Mouse (Mus musculus) myocyte (in vitro differentiated cells): ENCODE data around the gene Gm20388. TPM values are rescaled to one million over a fixed set of nuclear protein-coding genes. Genes with fewer than 3 reads are reported as not detected.

Experiments
- H3K27me3 ChIP-seq: one replicate; pipeline ENCODE4 v1.6.1; 2011; ENCODE audit not compliant: control insufficient read depth, insufficient read depth, insufficient read length
- H3K36me3 ChIP-seq: one replicate; pipeline ENCODE4 v1.6.1; 2011; ENCODE audit not compliant: control insufficient read depth, insufficient read depth
- H3K4me2 ChIP-seq: one replicate; pipeline ENCODE4 v1.6.1; 2011; ENCODE audit warnings: low read depth, control low read depth
- H3K4me3 ChIP-seq: one replicate; pipeline ENCODE4 v1.5.1; 2011; ENCODE audit warnings: mild to moderate bottlenecking, control low read depth, moderate library complexity
- H3K79me2 ChIP-seq: one replicate; pipeline ENCODE4 v1.6.1; 2011; ENCODE audit not compliant: control insufficient read depth, insufficient read depth
- H3ac ChIP-seq: one replicate; pipeline ENCODE4 v1.6.1; 2011; ENCODE audit not compliant: control insufficient read depth, insufficient read length
- CEBPB ChIP-seq: IDR thresholded peaks from 2 replicates; pipeline ENCODE4 v1.6.1; 2011; ENCODE audit warnings: mild to moderate bottlenecking, moderate library complexity; ENCODE audit not compliant: poor library complexity, insufficient read depth, severe bottlenecking
- E2F4 ChIP-seq: IDR thresholded peaks from one replicate; pipeline ENCODE4 v1.6.1; 2011; ENCODE audit warnings: mild to moderate bottlenecking, control low read depth, moderate library complexity; ENCODE audit not compliant: insufficient read depth
- MAX ChIP-seq: IDR thresholded peaks from one replicate; pipeline ENCODE4 v1.6.1; 2011; ENCODE audit warnings: low read depth, mild to moderate bottlenecking, control low read depth
- MYOD1 ChIP-seq, 3 experiments: IDR thresholded peaks; one replicate each; pipeline ENCODE4 v1.6.1; 2011; ENCODE audit warnings: control low read depth in 2 of 3, low read depth in 2 of 3, mild to moderate bottlenecking in 2 of 3, moderate library complexity in 1 of 3; ENCODE audit not compliant: insufficient read length in 2 of 3, control insufficient read depth in 1 of 3
- MYOG ChIP-seq, 3 experiments: IDR thresholded peaks; one replicate each; pipeline ENCODE4 v1.6.1; 2011; ENCODE audit warnings: control low read depth in 2 of 3, low read depth in 2 of 3, mild to moderate bottlenecking in 2 of 3; ENCODE audit not compliant: insufficient read length in 2 of 3, control insufficient read depth in 1 of 3, insufficient read depth in 1 of 3
- POLR2A ChIP-seq: IDR thresholded peaks from one replicate; pipeline ENCODE4 v1.6.1; 2011; ENCODE audit warnings: low read depth, mild to moderate bottlenecking, control low read depth, moderate library complexity; ENCODE audit not compliant: insufficient read length
- POLR2AphosphoS2 ChIP-seq: IDR thresholded peaks from one replicate; pipeline ENCODE4 v1.6.1; 2011; ENCODE audit warnings: low read depth, control low read depth; ENCODE audit not compliant: insufficient read length
- REST ChIP-seq: IDR thresholded peaks from one replicate; pipeline ENCODE4 v1.6.1; 2011; ENCODE audit warnings: mild to moderate bottlenecking, control low read depth, moderate library complexity; ENCODE audit not compliant: insufficient read depth, insufficient read length
- SRF ChIP-seq: IDR thresholded peaks from one replicate; pipeline ENCODE4 v1.6.1; 2011; ENCODE audit warnings: low read depth; ENCODE audit not compliant: control insufficient read depth, insufficient read length
- TCF12 ChIP-seq: IDR thresholded peaks from one replicate; pipeline ENCODE4 v1.6.1; 2011; ENCODE audit warnings: mild to moderate bottlenecking, control low read depth; ENCODE audit not compliant: poor library complexity, insufficient read depth, severe bottlenecking
- TCF3 ChIP-seq: IDR thresholded peaks from one replicate; pipeline ENCODE4 v1.6.1; 2011; ENCODE audit warnings: low read depth, control low read depth; ENCODE audit not compliant: insufficient read length
- USF1 ChIP-seq: IDR thresholded peaks from one replicate; pipeline ENCODE4 v1.6.1; 2011; ENCODE audit warnings: low read depth, mild to moderate bottlenecking, control low read depth, moderate library complexity
- polyA plus RNA-seq: library from polyadenylated mRNA; unstranded; fragments of >200 nt; fragmentation: generic; extraction: Trizol; gene quantifications from one replicate; pipeline ENCODE4 v1.2.1, GENCODE M21; 2012; ENCODE audit warnings: missing spikeins

The Gm20388 gene
- polyA plus RNA-seq, 1 experiment, result 15.3 TPM

DNA sequence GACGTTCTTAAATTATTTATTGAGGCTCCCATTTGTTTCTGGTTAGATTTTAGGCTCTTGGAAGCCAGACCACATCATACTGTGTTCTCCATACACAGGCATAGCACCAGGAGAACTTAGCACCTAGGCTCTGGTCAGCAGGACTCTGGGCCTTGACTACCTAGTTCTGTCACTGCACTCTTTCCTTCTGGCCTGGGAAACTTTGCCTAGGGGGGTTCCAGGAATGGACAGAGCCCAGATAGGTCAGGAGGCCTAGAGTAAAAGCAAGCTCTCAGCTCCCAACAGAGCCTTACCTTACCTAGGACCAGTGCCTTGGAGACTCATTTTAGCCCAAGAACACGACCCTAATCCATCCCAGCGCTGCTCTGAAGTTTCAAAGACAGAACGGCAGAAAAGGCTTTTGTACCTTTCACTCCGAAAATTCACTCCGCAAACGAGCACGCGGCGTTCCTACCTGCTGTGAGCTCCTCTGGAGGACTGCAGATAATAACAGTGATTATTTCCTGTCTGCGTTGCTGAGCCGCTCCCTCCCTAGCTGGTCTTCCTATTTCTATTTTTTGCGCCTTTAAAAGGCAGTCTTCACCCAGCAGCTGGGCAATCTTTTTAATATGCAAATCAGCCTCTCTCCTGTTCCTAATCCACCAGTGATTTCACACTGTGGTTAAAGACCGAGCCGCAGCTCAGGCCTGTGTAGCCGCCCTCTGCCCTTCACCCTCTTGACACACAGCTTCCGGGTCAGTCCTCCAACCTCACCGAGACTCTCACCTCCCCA lies 3843.1 kb downstream of the Gm20388 start:
- Histone ChIP-seq H3ac (no peak overlapping the region), H3K4me2 (peak overlapping the region; percentile 56), H3K36me3 (no peaks in the 10 kb centered on the region), H3K79me2 (no peaks in the 10 kb centered on the region), H3K27me3 (no peaks in the 10 kb centered on the region), H3K4me3 (no peak overlapping the region)
- no peak for TF ChIP-seq TCF12
- no peak for TF ChIP-seq USF1
- no peak for TF ChIP-seq MYOG (IDR thresholded peaks at IDR 0.05; ENCODE audit: control insufficient read depth in 1 of 3, insufficient read depth in 1 of 3, insufficient read length in 2 of 3, low read depth in 2 of 3)
- TF ChIP-seq POLR2A, result no peak
- TF ChIP-seq POLR2AphosphoS2, result no peak
- TF ChIP-seq E2F4, result no peak
- no peak for TF ChIP-seq SRF
- no peak for TF ChIP-seq MAX
- no peak for TF ChIP-seq TCF3
- TF ChIP-seq REST, result no peak

GRCm38 (mm10) chr8:123754538-123755431 lies 3844.1 kb downstream of the Gm20388 start:
- Histone ChIP-seq H3K36me3 (no peaks in the 10 kb centered on the region), H3K4me3 (no peak overlapping the region), H3K27me3 (no peaks in the 10 kb centered on the region), H3K79me2 (no peaks in the 10 kb centered on the region), H3K4me2 (no peak overlapping the region), H3ac (no peak overlapping the region)
- TF ChIP-seq MYOD1 (IDR thresholded peaks at IDR 0.05; ENCODE audit: control insufficient read depth in 1 of 3, insufficient read length in 2 of 3, low read depth in 2 of 3) (peak in 1 of 3 experiments; percentile 31), CEBPB (no peak)

DNA sequence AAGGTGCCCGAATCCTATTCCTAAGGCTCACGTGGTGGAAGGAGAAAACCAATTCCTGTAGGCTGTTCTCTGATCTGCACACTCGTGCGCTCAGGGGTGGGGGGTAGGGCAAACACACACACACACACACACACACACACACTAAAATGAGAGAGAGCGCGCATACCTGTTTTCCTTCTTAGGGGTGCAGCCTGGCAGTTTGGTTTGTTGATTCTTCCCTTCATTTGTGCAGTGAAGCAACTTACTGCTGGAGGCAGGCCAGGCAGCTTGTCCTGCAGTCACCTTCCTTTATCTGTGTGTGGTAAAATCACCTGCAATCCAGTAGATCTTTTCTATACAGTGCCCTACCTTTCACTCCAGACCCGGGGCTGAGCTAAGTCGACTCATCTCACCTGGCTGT lies 3846.3 kb downstream of the Gm20388 start:
- H3K4me2 ChIP-seq, result no peak overlapping the region
- H3ac ChIP-seq, result no peak overlapping the region
- no peak overlapping the region for H3K4me3 ChIP-seq
- H3K79me2 ChIP-seq, result no peaks in the 10 kb centered on the region
- TF ChIP-seq REST (no peak), SRF (no peak), MAX (no peak)
- no peaks in the 10 kb centered on the region for H3K27me3 ChIP-seq
- no peaks in the 10 kb centered on the region for H3K36me3 ChIP-seq

DNA sequence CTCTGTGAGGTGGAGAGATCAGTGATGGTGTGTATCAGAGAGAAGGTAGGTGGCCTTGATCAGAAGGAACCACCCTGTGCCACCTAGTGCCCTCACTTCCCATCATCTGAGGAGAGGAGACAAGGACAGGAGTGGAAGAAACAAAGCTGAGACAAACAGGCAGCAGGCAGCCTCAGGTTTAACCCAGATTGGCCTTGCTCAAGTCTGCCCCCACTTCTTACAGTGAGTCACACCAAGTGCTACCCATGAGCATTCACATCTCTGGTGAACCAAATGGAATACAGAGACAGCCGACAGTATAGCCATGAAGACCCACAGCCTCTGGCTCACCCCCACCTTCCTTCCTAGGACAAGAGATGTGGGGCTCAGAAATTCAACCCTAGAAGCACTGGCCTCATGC lies 3848.3 kb downstream of the Gm20388 start:
- H3K4me2 ChIP-seq, result no peak overlapping the region
- no peaks in the 10 kb centered on the region for H3K79me2 ChIP-seq
- H3ac ChIP-seq, result no peak overlapping the region
- no peak overlapping the region for H3K4me3 ChIP-seq
- no peaks in the 10 kb centered on the region for H3K36me3 ChIP-seq
- H3K27me3 ChIP-seq, result no peaks in the 10 kb centered on the region
- TF ChIP-seq POLR2A (no peak), TCF3 (no peak), POLR2AphosphoS2 (no peak), SRF (no peak), CEBPB (no peak), TCF12 (no peak), MAX (no peak), USF1 (no peak), MYOG (IDR thresholded peaks at IDR 0.05; ENCODE audit: control insufficient read depth in 1 of 3, insufficient read depth in 1 of 3, insufficient read length in 2 of 3, low read depth in 2 of 3) (no peak)

DNA sequence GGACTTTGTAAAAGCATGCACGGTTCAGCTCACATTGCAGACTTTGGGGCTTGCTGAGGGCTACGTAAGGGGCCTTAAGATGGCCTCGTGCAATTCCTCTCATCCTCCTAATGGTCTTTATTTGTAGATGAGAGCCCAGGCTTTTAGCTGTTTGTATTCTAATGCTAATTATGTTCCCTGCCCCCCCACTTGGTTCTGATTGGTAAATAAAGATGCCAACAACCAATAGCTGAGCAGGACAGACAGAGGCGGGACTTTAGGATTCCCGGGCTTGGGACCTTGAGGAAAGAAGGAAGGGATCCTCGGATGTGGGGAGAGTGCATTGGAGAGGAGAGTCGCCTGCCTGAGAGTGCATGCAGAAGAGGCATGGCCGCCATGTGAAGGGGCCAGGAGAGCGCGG lies 3849.3 kb downstream of the Gm20388 start:
- Histone ChIP-seq H3ac (no peak overlapping the region), H3K27me3 (no peaks in the 10 kb centered on the region), H3K4me3 (no peak overlapping the region), H3K4me2 (no peak overlapping the region), H3K79me2 (no peaks in the 10 kb centered on the region), H3K36me3 (no peaks in the 10 kb centered on the region)
- TF ChIP-seq E2F4, result no peak
- TF ChIP-seq SRF, result no peak
- TF ChIP-seq USF1, result no peak
- TF ChIP-seq MYOG (IDR thresholded peaks at IDR 0.05; ENCODE audit: control insufficient read depth in 1 of 3, insufficient read depth in 1 of 3, insufficient read length in 2 of 3, low read depth in 2 of 3), result no peak
- no peak for TF ChIP-seq TCF12
- no peak for TF ChIP-seq POLR2AphosphoS2
- no peak for TF ChIP-seq REST
- no peak for TF ChIP-seq MAX
- TF ChIP-seq CEBPB, result no peak
- no peak for TF ChIP-seq TCF3
- no peak for TF ChIP-seq MYOD1 (IDR thresholded peaks at IDR 0.05; ENCODE audit: control insufficient read depth in 1 of 3, insufficient read length in 2 of 3, low read depth in 2 of 3)
- no peak for TF ChIP-seq POLR2A
